Mouse (Mus musculus) heart, postnatal 0 days (tissue): Measurements from ENCODE around the gene Usf2. TPM values are rescaled to one million over a fixed set of nuclear protein-coding genes. Genes with fewer than 3 reads are reported as not detected.

ENCODE experiments used
- ATAC-seq: fragments of 200-750 bp; cut with Nextera tagmentation; 2 replicates; pipeline ENCODE4 v1.8.0; 2017; ENCODE audit warnings: low read depth, moderate number of reproducible peaks, moderate library complexity; ENCODE audit not compliant: insufficient read depth
- DNase-seq: peaks from one replicate; pipeline ENCODE4 v3.0.0-alpha.2; 2016; ENCODE audit warnings: low spot score
- H3K27ac ChIP-seq: fragments of 300-500 bp; sonication (generic); 2 replicates; pipeline ENCODE4 v1.5.1; 2014; ENCODE audit warnings: low read depth, mild to moderate bottlenecking
- H3K27me3 ChIP-seq: fragments of 300-500 bp; sonication (generic); 2 replicates; pipeline ENCODE4 v1.6.1; 2014; ENCODE audit warnings: low read length, mixed read lengths; ENCODE audit not compliant: control insufficient read depth, insufficient read depth
- H3K36me3 ChIP-seq: fragments of 300-500 bp; sonication (generic); replicated peaks from 2 replicates; pipeline ENCODE4 v1.6.1; 2014; ENCODE audit warnings: low read length, mixed read lengths; ENCODE audit not compliant: control insufficient read depth, insufficient read depth
- H3K4me1 ChIP-seq: fragments of 300-500 bp; sonication (generic); 2 replicates; pipeline ENCODE4 v1.6.1; 2014; ENCODE audit warnings: antibody characterized with exemption; ENCODE audit not compliant: control insufficient read depth, insufficient read depth
- H3K4me2 ChIP-seq: fragments of 300-500 bp; sonication (generic); 2 replicates; pipeline ENCODE4 v1.6.1; 2014; ENCODE audit warnings: low read depth, mild to moderate bottlenecking, low read length, moderate library complexity
- H3K4me3 ChIP-seq: fragments of 300-500 bp; sonication (generic); 2 replicates; pipeline ENCODE4 v1.5.1; 2014; ENCODE audit warnings: low read depth, low read length
- H3K9ac ChIP-seq: fragments of 300-500 bp; sonication (generic); replicated peaks from 2 replicates; pipeline ENCODE4 v1.6.1; 2014; ENCODE audit warnings: low read depth, low read length, mixed read lengths
- H3K9me3 ChIP-seq: fragments of 300-500 bp; sonication (generic); replicated peaks from 2 replicates; pipeline ENCODE4 v1.6.1; 2016; ENCODE audit warnings: low read length; ENCODE audit not compliant: control insufficient read depth
- CTCF ChIP-seq: IDR thresholded peaks from 2 replicates; pipeline ENCODE4 v1.5.1; 2016; ENCODE audit warnings: antibody characterized with exemption, control low read depth, low read depth
- EP300 ChIP-seq: IDR thresholded peaks from 2 replicates; pipeline ENCODE4 v1.6.1; 2016; ENCODE audit warnings: antibody characterized with exemption, low read depth
- WGBS: fragments of 180-500 bp; shearing (Covaris S2); extraction: QIAGEN DNeasy Blood & Tissue Kit; methylation state at CpG from one replicate; pipeline ENCODE4 v1.1.7; 2014; 5-methylcytosine and 5-hydroxymethylcytosine counted together
- polyA plus RNA-seq: library from polyadenylated mRNA; unstranded; fragments of >200 nt; fragmentation: Nextera tagmentation; extraction: Ambion mirVana; gene quantifications from 2 replicates; pipeline ENCODE4 v1.2.1, GENCODE M21; 2015
- total RNA-seq: library from RNA; depleted of rRNA; stranded (reverse); fragments of >200 nt; gene quantifications from 2 replicates; pipeline ENCODE4 v1.2.3, GENCODE M21; 2014; ENCODE audit warnings: low replicate concordance; rRNA removed

Gene Usf2
- total RNA-seq (101 and 109 TPM in 2 replicates), polyA plus RNA-seq (16.5 and 16.7 TPM in 2 replicates)

GRCm38 (mm10) chr7:30956756-30957366 lies at the start of gene Usf2:
Usf2 (minus strand) TSS chr7:30956803.
- Histone ChIP-seq H3K4me1 (peaks cover 20% of the 10 kb centered on the region), H3K36me3 (peaks cover 40% of the 10 kb centered on the region), H3K27ac (peak within 1 kb of the TSS; percentile 99), H3K9me3 (no peaks in the 10 kb centered on the region), H3K27me3 (no peaks in the 10 kb centered on the region), H3K4me2 (peak within 1 kb of the TSS; percentile 92), H3K4me3 (peak within 1 kb of the TSS; percentile 99), H3K9ac (peak within 1 kb of the TSS; percentile 100)
- ATAC-seq (peak; percentile 72), DNase-seq (peak; percentile 88)
- 0% methylated on average over 16 of the region's 82 CpGs for WGBS
- TF ChIP-seq CTCF = no peak
- 0 out of 2 replicates have a peak, but pooled peaks have one; percentile 11 for TF ChIP-seq EP300

DNA sequence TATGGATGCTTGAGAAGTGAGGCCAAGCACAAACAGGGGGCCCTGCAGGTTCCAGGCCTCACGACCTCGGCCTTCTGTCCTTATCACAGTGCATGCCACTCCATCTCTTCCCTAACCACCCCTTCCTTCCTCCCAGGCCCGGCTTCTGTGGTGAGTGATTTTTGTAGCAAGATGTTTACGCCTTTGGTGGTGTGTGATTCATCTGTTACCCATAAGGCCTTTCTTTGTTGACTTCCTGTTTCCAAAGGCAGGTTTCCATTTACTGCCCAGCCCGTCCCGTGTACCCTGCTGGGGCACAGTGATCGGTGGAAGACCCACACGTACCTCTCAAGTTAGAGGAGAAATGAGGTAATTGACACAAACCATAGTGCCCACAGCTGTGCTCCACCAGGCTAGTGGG lies 46.0 kb upstream of the Usf2 start:
- Histone ChIP-seq H3K4me2 (no peak overlapping the region), H3K9me3 (no peaks in the 10 kb centered on the region), H3K27me3 (no peaks in the 10 kb centered on the region), H3K9ac (no peak overlapping the region), H3K36me3 (no peaks in the 10 kb centered on the region), H3K4me1 (peaks cover 20% of the 10 kb centered on the region), H3K4me3 (no peak overlapping the region), H3K27ac (no peak overlapping the region; the same call in 1 of the 2 replicates)
- TF ChIP-seq CTCF (no peak), EP300 (0 out of 2 replicates have a peak, but pooled peaks have one; percentile 42)
- DNase-seq (peak; percentile 29), ATAC-seq (peak; percentile 14; the same call in 1 of the 2 replicates)
- 42% methylated on average over 8 of the region's 8 CpGs for WGBS

DNA sequence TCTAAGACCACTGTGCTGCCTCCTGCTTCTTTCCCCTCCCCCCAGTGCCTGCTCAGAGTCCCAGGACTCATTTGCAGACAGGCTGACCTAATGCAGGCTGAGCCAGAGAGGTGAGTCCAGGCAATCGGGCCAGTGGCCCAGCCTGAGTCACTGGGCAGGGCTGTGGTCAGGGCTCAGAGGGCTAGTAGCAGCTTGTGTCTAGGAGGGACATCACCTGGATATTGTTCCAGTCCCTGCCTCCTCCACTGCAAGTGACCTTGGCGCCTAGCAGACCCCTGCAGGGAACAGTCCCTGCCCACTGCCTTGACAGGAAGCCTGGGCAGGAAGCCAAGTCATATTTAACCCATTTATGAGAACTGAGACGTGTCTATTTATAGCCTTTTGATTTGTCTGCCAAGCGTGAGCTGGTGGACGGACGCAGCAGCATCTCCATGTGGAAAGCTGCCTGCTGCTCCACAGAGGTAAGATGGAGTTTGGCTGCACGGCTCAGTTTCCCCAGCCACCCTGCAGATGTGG lies 44.0 kb upstream of the Usf2 start:
- Histone ChIP-seq H3K9ac (no peak overlapping the region), H3K4me3 (no peak overlapping the region), H3K4me1 (peaks cover 20% of the 10 kb centered on the region), H3K27ac (peak overlapping the region; percentile 86), H3K36me3 (no peaks in the 10 kb centered on the region), H3K4me2 (peak overlapping the region; percentile 22; the same call in 1 of the 2 replicates), H3K27me3 (no peaks in the 10 kb centered on the region), H3K9me3 (peaks cover 5% of the 10 kb centered on the region; the same call in 1 of the 2 replicates)
- WGBS = 1% methylated on average over 7 of the region's 7 CpGs
- TF ChIP-seq EP300 = peak; percentile 80
- no peak for TF ChIP-seq CTCF
- DNase-seq = peak; percentile 93
- peak; percentile 95 for ATAC-seq

DNA sequence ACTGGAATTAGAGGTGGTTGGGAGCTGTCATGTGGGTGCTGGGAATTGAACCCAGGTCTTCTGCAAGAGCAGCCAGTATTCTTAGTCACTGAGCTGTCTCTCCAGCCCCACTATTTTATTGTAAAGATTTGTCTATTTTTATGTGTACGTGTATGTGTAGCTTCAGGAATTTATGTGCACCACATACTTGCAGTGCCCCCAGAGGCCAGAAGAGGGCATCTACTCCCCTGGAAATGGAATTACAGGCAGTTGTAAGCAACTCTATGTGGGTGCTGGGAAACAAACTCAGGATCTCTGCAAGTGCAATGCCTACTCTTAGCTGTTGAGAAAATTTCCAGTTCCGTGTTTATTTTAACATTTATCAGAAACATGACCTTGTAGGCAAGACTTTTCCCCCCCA lies 39.9 kb upstream of the Usf2 start:
- Histone ChIP-seq H3K4me1 (peaks cover 14% of the 10 kb centered on the region), H3K9me3 (peaks cover 5% of the 10 kb centered on the region; the same call in 1 of the 2 replicates), H3K9ac (no peak overlapping the region), H3K4me2 (no peak overlapping the region), H3K27ac (no peak overlapping the region), H3K27me3 (no peaks in the 10 kb centered on the region), H3K4me3 (no peak overlapping the region), H3K36me3 (no peaks in the 10 kb centered on the region)
- no peak for ATAC-seq
- no peak for TF ChIP-seq CTCF
- no peak for TF ChIP-seq EP300
- WGBS = 93% methylated on average over 2 of the region's 2 CpGs
- DNase-seq = no peak

GRCm38 (mm10) chr7:30993986-30994385 lies 37.4 kb upstream of the Usf2 start:
- no peak overlapping the region for H3K27ac ChIP-seq
- no peak overlapping the region for H3K4me2 ChIP-seq
- H3K9ac ChIP-seq = no peak overlapping the region
- no peaks in the 10 kb centered on the region for H3K36me3 ChIP-seq
- H3K9me3 ChIP-seq = peaks cover 5% of the 10 kb centered on the region; the same call in 1 of the 2 replicates
- DNase-seq (no peak), ATAC-seq (no peak)
- TF ChIP-seq EP300 (no peak), CTCF (no peak)
- H3K4me1 ChIP-seq = no peaks in the 10 kb centered on the region
- H3K27me3 ChIP-seq = no peaks in the 10 kb centered on the region
- WGBS = 79% methylated on average over 5 of the region's 5 CpGs
- H3K4me3 ChIP-seq = no peak overlapping the region
